Mouse (Mus musculus): ENCODE data around the gene Stard8.

DNA sequence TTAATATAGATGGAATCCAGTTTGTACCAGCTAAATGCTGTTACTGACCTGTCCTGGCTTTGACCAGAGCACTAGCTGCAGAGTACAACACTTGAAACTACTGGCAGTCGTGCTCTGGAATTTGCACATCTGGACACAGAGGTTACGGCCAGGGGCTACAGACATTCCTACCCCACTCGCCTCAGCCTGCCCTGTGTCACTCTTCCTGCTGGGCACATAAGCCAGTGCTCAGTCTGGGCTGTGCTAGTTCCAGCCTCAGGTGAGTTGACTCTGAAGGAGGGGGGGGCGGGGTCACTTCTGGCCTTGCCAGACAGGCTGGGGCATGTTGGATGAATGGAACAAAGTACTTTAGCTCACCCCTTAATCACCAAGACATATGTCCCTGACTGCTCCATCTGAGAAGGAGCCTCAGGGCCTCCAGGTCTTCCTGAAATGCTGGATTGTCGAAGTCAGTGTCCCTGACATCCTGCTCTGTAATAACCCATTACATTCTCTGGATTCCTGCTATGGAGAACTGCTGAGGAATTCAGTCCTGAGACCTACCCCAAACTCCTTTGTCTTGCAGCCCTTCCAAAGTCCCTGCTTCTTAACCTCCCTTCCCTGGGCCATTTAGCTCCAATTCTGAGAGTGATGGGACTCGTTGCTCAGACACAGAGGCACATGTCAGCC, 54.9 kb downstream of the Stard8 start:
- TF ChIP-seq CTCF (IDR thresholded peaks at IDR 0.05 in 2 of 3, conservative IDR thresholded peaks at IDR 0.05 in 1 of 3; ENCODE audit: control insufficient read depth in 1 of 3, insufficient read depth in 1 of 3, low read depth in 2 of 3, low read length in 3 of 3, poor library complexity in 1 of 3, severe bottlenecking in 1 of 3) = no peak
- TF ChIP-seq EP300 (IDR thresholded peaks at IDR 0.05; ENCODE audit: low read depth in 1 of 2, low read length in 2 of 2) = no peak
- TF ChIP-seq CHD2 (IDR thresholded peaks at IDR 0.05; ENCODE audit: low read length) = no peak
- TF ChIP-seq POLR2A (IDR thresholded peaks at IDR 0.05; ENCODE audit: control insufficient read depth in 1 of 2, insufficient read depth in 1 of 2, low read depth in 1 of 2, low read length in 2 of 2, poor library complexity in 1 of 2) = no peak
- no peak for TF ChIP-seq POLR2AphosphoS5 (IDR thresholded peaks at IDR 0.05; ENCODE audit: borderline replicate concordance, low read depth, low read length)
- no peak for TF ChIP-seq ZC3H11A (IDR thresholded peaks at IDR 0.05; ENCODE audit: low read depth, low read length)
- TF ChIP-seq GATA1 (IDR thresholded peaks at IDR 0.05; ENCODE audit: low read depth, low read length) = no peak
- no peak for TF ChIP-seq TAL1 (IDR thresholded peaks at IDR 0.05; ENCODE audit: low read length)
- no peak for TF ChIP-seq POLR2AphosphoS2 (IDR thresholded peaks at IDR 0.05; ENCODE audit: low read length)
- no peak for TF ChIP-seq SIN3A (IDR thresholded peaks at IDR 0.05; ENCODE audit: low read length)

Measured in MEL (cell line).